Mouse (Mus musculus) ES-E14 (cell line): ENCODE data around the gene Gm960. TPM values are rescaled to one million over a fixed set of nuclear protein-coding genes. Genes with fewer than 3 reads are reported as not detected.
"Not testable (repeated sequence)": the region's sequence is repeated elsewhere in the genome, so short reads cannot be mapped to it uniquely, and the experiment has no call there.

ENCODE experiments used
- DNase-seq: peaks from one replicate; pipeline ENCODE4 v3.0.0-alpha.2; 2013; ENCODE audit warnings: low read depth, low spot score
- H3K27ac ChIP-seq: 2 replicates; pipeline ENCODE4 v1.5.1; 2012; ENCODE audit warnings: low read depth, mild to moderate bottlenecking, low read length, moderate library complexity, mixed read lengths; ENCODE audit not compliant: poor library complexity, insufficient read depth, severe bottlenecking
- H3K36me3 ChIP-seq: 2 replicates; pipeline ENCODE4 v1.6.1; 2012; ENCODE audit warnings: mild to moderate bottlenecking, low read length, moderate library complexity, mixed read lengths; ENCODE audit not compliant: control insufficient read depth, poor library complexity, insufficient read depth, severe bottlenecking
- H3K4me1 ChIP-seq, 2 experiments: fragments of 150-350 bp in 1 of 2; sonication (generic) in 1 of 2; 2 replicates each; pipeline ENCODE4 v1.6.1; 2012; ENCODE audit warnings: low read length in 2 of 2, mild to moderate bottlenecking in 1 of 2, mixed read lengths in 1 of 2; ENCODE audit not compliant: control insufficient read depth in 2 of 2, insufficient read depth in 2 of 2, poor library complexity in 1 of 2
- H3K4me3 ChIP-seq, 2 experiments: fragments of 150-350 bp in 1 of 2; sonication (generic) in 1 of 2; 2 replicates each; pipeline ENCODE4 v1.5.1; 2012; ENCODE audit warnings: low read length in 2 of 2, low read depth in 1 of 2, mild to moderate bottlenecking in 1 of 2, mixed read lengths in 1 of 2; ENCODE audit not compliant: insufficient read depth in 1 of 2, poor library complexity in 1 of 2, severe bottlenecking in 1 of 2
- H3K9ac ChIP-seq: 2 replicates; pipeline ENCODE4 v1.6.1; 2012; ENCODE audit warnings: low read depth, mild to moderate bottlenecking, low read length, mixed read lengths; ENCODE audit not compliant: poor library complexity, insufficient read depth, severe bottlenecking
- H3K9me3 ChIP-seq: fragments of 150-350 bp; sonication (generic); 2 replicates; pipeline ENCODE4 v1.6.1; 2012; ENCODE audit warnings: low read depth, mild to moderate bottlenecking, low read length; ENCODE audit not compliant: control insufficient read depth, insufficient read depth
- CHD2 ChIP-seq: IDR thresholded peaks from 2 replicates; pipeline ENCODE4 v1.6.1; 2014; ENCODE audit warnings: mild to moderate bottlenecking, low read depth, low read length, inconsistent platforms
- HCFC1 ChIP-seq: IDR thresholded peaks from 2 replicates; pipeline ENCODE4 v1.6.1; 2012; ENCODE audit warnings: low read length, inconsistent platforms, borderline replicate concordance; ENCODE audit not compliant: insufficient read depth
- MAFK ChIP-seq: IDR thresholded peaks from 2 replicates; pipeline ENCODE4 v1.6.1; 2014; ENCODE audit warnings: mild to moderate bottlenecking, low read depth, low read length, inconsistent platforms; ENCODE audit not compliant: insufficient read depth
- ZC3H11A ChIP-seq: IDR thresholded peaks from 2 replicates; pipeline ENCODE4 v1.6.1; 2012; ENCODE audit warnings: low read depth, mild to moderate bottlenecking, inconsistent platforms, low read length, borderline replicate concordance
- ZNF384 ChIP-seq: IDR thresholded peaks from 2 replicates; pipeline ENCODE4 v1.6.1; 2012; ENCODE audit warnings: low read depth, low read length, inconsistent platforms
- in situ Hi-C, 2 experiments: fragments of 600-800 bp; cut with MboI; formaldehyde crosslinking; loops; one replicate each; pipeline ENCODE4 v1.15.1; 2025; ENCODE audit warnings: low sequenced_read_pairs in 2 of 2, inconsistent platforms in 1 of 2; ENCODE audit not compliant: unreplicated experiment in 2 of 2
- total RNA-seq: library from RNA; depleted of rRNA; stranded (reverse); fragments of 300-350 nt; gene quantifications from 2 replicates; pipeline ENCODE4 v1.2.3, GENCODE M21; 2012

The Gm960 gene
- total RNA-seq, 1 experiment = 1.1 TPM

GRCm38 (mm10) chr19:4593792-4594522 is 104.5 kb downstream of the Gm960 start:
- Histone ChIP-seq H3K9ac (no peak overlapping the region), H3K27ac (no peak overlapping the region), H3K9me3 (no peaks in the 10 kb centered on the region), H3K4me3 (no peak overlapping the region), H3K4me1 (no peaks in the 10 kb centered on the region), H3K36me3 (no peaks in the 10 kb centered on the region)
- DNase-seq = no peak
- TF ChIP-seq HCFC1 (no peak), MAFK (no peak)
- in situ Hi-C loops = no loop called here

- Histone ChIP-seq H3K9me3 (no peaks in the 10 kb centered on the region), H3K4me1 (no peaks in the 10 kb centered on the region), H3K4me3 (no peak overlapping the region), H3K9ac (no peak overlapping the region), H3K27ac (no peak overlapping the region), H3K36me3 (no peaks in the 10 kb centered on the region)
- TF ChIP-seq ZNF384 (no peak), ZC3H11A (no peak), MAFK (no peak), CHD2 (no peak), HCFC1 (no peak)
- no peak for DNase-seq
- in situ Hi-C loops = no loop called here
Measured at GRCm38 (mm10) chr19:4590025-4590424, 108.4 kb downstream of the Gm960 start.

GRCm38 (mm10) chr19:4589081-4589480 is 109.4 kb downstream of the Gm960 start:
- Histone ChIP-seq H3K36me3 (no peaks in the 10 kb centered on the region), H3K4me3 (no peak overlapping the region), H3K9me3 (no peaks in the 10 kb centered on the region), H3K27ac (no peak overlapping the region), H3K9ac (no peak overlapping the region), H3K4me1 (no peaks in the 10 kb centered on the region)
- TF ChIP-seq MAFK = no peak
- no peak for TF ChIP-seq ZC3H11A
- no peak for TF ChIP-seq CHD2
- TF ChIP-seq ZNF384 = no peak
- no peak for TF ChIP-seq HCFC1
- DNase-seq = no peak
- in situ Hi-C loops = no loop called here

GRCm38 (mm10) chr19:4588430-4588829 is 110.0 kb downstream of the Gm960 start:
- no peak overlapping the region for H3K9ac ChIP-seq
- H3K27ac ChIP-seq = no peak overlapping the region
- H3K4me3 ChIP-seq = no peak overlapping the region
- no peak for TF ChIP-seq ZC3H11A
- TF ChIP-seq HCFC1 = no peak
- TF ChIP-seq MAFK = no peak
- TF ChIP-seq CHD2 = no peak
- no peak for TF ChIP-seq ZNF384
- in situ Hi-C loops = no loop called here
- no peaks in the 10 kb centered on the region for H3K9me3 ChIP-seq
- H3K4me1 ChIP-seq = no peaks in the 10 kb centered on the region
- DNase-seq = no peak
- H3K36me3 ChIP-seq = no peaks in the 10 kb centered on the region

- no peak overlapping the region for H3K27ac ChIP-seq
- in situ Hi-C loops = no loop called here
- TF ChIP-seq MAFK (no peak), ZNF384 (no peak), CHD2 (no peak), ZC3H11A (no peak), HCFC1 (no peak)
- no peak overlapping the region for H3K9ac ChIP-seq
- no peaks in the 10 kb centered on the region for H3K4me1 ChIP-seq
- no peaks in the 10 kb centered on the region for H3K9me3 ChIP-seq
- no peak overlapping the region for H3K4me3 ChIP-seq
- DNase-seq = no peak
- no peaks in the 10 kb centered on the region for H3K36me3 ChIP-seq
Measured at GRCm38 (mm10) chr19:4587426-4587825, 111.0 kb downstream of the Gm960 start.

- H3K27ac ChIP-seq, in situ Hi-C loops, H3K4me1 ChIP-seq, H3K9ac ChIP-seq, H3K9me3 ChIP-seq, DNase-seq, H3K4me3 ChIP-seq, H3K36me3 ChIP-seq: not testable (repeated sequence)
Measured at GRCm38 (mm10) chr19:4586783-4587182, 111.7 kb downstream of the Gm960 start.
